Mouse (Mus musculus): ENCODE measurements around the gene Gm7102.
"Not testable (repeated sequence)": the region's sequence is repeated elsewhere in the genome, so short reads cannot be mapped to it uniquely, and the experiment has no call there.

Gm7102 gene

DNA sequence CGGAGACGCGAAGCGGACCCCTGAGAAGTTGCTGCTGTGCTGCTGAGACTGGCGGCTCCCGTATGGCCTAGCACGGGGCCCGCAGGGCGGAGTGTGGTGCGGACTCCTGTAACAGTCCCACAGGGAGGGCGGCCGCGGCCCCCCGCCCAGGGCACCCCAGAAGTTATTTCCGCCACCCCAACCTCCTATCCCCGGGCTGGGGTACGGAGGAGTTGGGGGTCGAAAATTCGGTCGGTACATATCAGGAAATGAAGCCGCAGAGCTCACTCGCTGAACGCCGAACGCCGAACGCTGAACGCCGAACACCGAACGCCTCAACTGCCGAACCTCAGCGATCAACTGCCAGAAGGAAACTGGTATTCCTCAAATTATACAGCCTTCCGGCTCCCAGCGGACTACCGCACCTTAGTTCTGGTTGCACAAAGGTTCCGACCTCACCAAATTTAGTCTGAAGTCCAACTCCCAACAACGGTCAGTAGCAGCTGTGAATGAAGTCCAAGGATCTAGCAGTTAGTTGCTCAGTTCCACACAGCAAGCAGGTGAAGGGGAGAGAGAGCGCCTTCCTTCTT lies at the start of gene Gm7102:
Gene Gm7102, minus strand, starts transcription at position 554 of the 569 bp plus-strand sequence.
- peak; percentile 32 for DNase-seq (ENCODE audit: extremely low spot score)

DNA sequence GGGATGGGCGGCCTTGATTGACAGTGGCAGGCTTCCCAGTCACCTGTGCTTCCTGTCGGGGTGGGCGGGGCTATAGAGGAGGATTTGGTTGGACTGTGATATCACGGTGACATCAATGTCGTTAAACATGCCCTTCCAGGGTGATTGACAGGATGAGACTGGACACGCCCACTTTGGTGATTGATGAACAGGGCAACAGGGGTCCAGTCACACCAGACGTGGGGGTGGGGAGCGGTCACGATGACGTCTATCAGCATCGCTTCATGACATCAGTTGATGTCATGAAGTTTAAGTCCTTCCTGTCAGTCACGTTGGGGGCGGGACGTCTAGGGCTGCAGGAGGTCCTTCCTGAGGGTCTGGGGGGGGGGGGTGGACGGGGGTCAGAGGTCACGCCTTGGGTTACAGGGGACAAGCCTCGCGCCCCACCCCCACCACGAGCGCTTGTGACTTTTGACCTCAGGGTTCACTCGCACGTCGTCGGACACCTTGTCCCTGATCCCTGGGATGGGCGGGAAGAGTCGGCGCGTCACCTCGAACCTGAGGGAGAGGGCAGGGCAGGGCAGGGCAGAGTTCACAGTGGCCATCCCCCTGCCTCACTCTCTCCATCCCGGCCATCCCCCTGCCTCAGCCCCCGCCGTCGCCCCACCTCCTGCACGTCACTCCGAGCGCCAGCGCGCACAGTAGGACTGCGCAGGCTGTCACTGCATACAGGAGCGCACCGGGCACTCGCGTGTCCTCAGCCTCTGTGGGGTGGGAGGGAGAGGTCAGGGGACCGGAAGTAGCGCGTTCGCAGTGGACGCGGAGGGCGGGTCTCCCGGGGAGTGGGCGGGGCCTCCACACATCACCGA lies 48.8 kb upstream of the Gm7102 start:
- peak; percentile 33 for DNase-seq (ENCODE audit: extremely low spot score)

DNA sequence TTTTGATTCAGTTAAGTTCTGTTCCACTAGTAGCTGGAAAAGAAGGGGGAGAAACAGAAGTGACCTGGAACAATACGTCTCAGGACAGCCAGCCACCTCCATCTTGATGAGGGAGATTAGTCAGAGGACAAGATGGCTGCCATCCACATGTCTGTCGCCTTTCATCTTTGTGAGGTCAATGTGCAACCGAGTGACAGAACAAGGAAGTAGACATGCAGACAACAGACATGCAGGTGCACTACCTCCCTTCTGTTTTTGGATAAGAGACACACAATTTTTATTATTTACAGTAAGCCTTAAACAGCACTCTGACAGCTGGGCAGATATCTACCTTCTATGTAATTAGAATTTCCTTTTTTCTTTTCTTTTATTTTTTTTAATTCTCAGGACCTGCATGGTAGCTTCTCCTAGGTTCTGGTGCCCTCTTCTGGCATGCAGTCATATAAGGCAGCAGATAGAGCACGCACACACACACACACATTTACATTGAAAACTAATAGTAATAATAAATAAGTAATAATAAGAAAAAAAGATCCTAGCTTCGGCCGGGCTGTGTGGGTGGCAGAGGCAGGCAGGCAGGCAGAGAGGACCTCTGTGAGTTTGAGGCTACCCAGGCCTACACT lies 47.7 kb upstream of the Gm7102 start:
- DNase-seq (ENCODE audit: extremely low spot score): no peak

DNA sequence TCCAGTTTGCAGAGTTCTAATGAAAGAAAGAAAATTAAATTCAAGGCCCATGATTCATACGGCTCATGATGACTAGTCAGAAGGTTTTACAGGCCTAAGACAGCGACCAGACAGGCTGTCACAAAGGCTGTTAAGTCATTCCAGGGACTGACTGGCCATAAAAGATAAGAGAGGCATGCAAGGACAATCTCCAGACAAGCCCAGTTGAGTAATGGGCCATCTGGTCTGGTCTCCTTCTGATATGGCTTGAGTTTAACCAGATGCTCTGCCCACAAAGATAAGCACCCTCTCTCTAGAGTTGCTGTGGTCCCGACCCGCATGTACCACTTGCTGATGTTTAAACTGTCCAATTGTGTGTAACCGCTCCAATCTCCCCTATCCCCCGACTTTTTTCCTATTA lies 31.4 kb upstream of the Gm7102 start:
- not testable (repeated sequence) for DNase-seq (ENCODE audit: extremely low spot score)

DNA sequence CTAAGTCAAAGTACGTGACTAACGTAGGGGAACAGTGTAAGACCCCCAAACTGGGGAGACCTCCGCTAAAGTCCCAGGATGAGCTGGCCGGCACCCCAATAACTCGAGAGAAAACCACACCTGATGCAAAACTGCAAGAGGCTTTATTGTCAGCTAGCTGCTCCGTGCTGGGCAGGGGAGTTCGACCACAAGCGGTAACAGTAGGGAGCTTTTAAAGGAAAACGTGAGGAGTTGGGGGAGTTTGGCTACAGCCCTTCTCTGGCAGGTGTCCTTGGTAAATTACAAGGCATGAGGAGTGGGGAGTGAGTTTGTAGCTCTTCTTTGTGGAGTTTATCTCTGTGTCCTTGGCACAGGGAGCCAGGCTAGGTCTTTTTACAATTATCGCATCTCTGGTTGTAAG lies 23.7 kb upstream of the Gm7102 start:
- peak; percentile 24 for DNase-seq (ENCODE audit: extremely low spot score)

DNA sequence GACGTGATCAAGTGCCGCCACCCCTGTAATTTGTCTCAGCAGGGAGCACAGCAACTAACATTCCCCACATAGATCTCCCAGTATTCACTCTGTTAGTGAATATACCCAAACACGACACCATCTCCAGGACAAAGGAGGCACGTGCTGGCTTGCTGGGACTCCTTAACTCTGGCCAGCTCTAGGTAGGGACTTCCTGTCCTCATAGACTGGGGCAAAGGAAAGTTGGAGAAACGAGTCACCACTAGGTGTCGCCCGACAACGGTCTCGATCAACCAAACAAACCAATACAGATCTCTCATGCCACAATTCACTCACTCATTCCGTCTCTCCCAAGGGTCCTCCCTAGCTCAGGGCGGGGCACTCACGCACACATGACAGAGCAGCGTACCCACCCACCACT lies 23.2 kb upstream of the Gm7102 start:
- peak; percentile 98 for DNase-seq (ENCODE audit: extremely low spot score)

DNA sequence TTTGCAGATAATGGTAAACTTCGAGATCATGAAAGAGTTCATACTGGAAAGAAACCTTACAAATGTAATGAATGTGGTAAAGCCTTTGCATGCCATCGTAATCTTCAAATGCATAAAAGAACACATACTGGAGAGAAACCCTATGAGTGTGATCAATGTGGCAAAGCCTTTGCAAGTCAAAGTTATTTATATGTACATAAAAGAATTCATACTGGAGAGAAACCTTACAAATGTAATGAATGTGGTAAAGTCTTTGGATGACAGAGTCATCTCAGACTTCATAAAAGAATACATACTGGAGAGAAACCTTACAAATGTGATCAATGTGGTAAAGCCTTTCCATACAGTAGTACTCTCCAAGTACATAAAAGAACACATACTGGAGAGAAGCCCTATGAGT lies 7.5 kb upstream of the Gm7102 start, which contains the start of gene Gm6020:
Gene Gm6020, plus strand, starts transcription at position 301 of the 400 bp plus-strand sequence.
- not testable (repeated sequence) for DNase-seq (ENCODE audit: extremely low spot score)

DNA sequence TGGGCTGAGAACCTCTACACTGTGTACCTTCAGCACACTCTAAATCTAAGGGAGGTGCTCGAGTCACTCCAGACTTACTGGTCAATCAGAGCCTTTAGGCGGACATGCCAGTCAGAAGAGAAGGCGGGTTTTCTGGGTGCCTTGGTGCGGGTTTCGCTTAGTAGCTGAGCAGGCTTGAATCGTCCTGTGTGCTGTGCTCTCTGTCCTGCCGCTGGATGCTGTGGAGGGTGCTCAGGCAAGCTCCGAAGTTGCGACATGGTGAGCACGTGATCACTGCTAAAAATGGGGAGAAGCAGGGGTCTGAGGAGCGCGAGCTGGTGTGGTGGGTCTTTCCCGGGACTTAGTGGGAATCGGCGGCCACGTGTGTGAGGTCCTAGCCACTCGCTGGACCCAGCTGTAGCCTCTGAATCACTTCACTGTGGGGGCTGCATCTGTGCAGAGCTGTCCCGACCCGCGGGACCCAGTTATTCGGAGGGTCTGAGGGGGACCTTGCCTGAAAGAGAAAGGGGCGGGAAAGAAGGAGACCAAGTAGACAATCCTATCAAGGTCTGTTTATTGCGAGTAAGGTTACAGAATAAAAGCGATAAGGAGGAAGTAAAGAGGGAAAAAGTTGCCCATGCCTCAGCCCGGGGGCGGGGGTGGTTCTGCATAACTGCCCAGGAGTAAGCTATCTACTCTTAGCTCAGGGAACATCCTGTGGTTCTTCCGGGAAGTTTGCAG lies 24.2 kb downstream of the Gm7102 start:
- peak; percentile 43 for DNase-seq (ENCODE audit: extremely low spot score)

DNA sequence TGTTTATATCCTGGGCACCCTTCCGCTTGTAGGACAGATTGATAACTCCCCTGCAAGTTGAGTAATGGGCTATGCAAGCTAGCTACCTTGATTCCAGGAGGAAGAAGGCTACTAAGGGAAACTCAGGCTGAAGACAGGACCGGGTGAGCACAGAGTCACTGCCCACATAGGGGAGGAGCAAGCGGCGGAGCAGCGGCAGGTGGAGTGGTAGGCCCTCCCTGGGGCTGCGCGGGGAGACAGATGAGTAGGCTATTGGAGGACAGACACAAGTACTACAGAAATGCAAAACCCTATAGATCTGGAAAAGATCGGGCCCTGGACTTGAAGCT lies 24.8 kb downstream of the Gm7102 start:
- peak; percentile 37 for DNase-seq (ENCODE audit: extremely low spot score)

DNA sequence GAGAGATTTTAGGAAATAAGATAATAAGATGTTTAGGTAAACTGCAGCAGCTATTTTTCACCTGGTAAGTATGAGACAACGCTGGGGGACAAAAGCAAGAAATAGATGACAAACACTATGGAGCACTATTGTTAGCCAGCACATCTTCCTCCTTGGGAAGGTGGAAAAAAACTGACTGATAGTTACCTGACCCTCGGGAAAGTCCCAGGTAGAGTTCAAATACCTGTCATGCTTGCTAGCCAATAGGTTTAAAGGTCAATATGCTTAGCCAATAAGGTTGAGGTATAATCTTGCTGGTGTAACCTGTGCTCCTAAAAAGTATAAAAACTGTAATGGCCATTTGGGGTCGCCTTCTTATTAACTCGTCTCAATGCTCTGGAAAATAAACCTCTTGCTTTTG lies 34.8 kb downstream of the Gm7102 start:
- DNase-seq (ENCODE audit: extremely low spot score): no peak

DNA sequence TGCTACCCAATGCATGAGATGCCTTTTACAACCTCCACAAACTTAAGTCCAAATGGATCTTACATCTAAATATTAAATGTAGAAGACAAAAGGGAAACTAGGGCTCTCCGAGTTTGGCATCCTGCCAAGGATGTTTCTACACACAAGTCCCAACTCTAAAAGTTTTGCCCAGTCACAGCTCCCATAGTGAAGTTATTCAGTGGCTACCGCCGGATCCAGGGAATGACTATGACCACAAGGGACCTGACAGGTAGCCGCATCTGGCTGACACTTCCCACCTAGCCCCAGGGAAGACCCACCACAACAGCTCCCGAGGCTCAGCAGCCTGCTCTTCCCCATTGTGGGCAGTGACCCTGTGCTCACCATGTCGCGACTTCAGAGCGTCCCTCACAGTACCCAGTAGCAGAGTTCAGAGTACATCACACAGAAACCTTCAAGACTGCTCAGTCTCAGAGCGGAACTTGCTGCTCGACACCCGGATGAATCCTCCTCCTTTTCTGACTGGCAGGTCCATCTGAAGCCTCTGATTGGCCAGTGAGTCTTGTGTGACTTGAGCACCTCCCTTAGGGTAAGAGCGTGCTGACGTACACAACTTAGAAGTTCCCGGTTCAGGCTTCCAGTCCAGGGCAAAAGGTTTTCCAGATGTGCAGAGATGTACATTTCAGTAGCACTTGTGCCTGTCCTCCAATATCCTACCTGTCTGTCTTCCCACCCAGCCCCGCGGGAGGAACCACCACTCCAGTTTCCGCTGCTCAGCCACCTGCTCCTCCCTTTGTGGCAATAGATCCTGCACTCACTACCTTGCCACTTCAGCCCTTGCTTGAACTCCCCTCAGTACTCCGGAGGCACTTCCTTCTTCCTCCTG lies 35.5 kb downstream of the Gm7102 start, which contains the start of gene Zfp950:
Gene Zfp950, minus strand, starts transcription at position 499 of the 865 bp plus-strand sequence.
- peak; percentile 79 for DNase-seq (ENCODE audit: extremely low spot score)

DNA sequence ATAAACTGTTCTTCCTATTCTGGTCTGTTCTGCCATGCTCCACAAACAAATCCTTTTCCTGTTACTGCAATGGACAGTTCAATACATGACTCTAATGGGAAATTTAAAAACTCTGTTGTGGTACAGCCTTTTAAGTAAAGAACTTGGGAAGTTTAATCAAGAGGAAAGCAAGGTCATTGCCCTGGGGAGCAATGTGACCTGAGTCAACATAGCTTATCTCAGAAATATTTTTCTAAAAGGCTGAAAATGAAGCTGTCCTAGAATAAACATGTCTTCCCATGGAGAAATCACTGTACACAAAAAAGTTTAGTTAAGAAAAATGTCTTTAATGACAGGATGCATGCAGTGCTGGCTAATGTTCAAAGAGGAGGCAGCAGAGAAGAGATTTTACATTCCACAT lies 37.5 kb downstream of the Gm7102 start:
- DNase-seq (ENCODE audit: extremely low spot score): no peak

DNA sequence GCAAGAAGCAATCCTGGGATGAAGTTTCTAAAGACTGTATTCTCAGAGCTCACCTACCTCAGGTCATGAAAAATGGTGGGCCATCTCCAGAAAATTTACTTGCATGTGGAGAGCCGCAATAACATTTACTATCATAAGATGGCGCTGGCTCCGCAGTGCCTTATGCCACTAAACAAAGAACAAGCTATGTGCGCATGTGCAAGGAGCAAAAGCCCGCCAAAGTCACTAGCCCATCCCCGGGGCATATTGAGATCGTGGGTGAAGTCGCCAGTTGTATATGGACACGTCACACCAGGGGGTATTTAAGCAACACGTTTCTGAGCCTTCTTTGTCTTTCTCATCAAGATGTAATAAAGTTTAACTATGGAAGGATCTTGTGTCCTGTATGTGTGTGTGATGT lies 45.0 kb downstream of the Gm7102 start:
- no peak for DNase-seq (ENCODE audit: extremely low spot score)

Data from embryo, embryonic 9.5 days (tissue).